Mouse (Mus musculus) neural tube, embryonic 15.5 days (tissue): ENCODE measurements around the gene S100g. TPM values are rescaled to one million over a fixed set of nuclear protein-coding genes. Genes with fewer than 3 reads are reported as not detected.

ENCODE experiments used
- ATAC-seq: fragments of 200-750 bp; cut with Nextera tagmentation; 2 replicates; pipeline ENCODE4 v1.8.0; 2017; ENCODE audit warnings: mild to moderate bottlenecking, moderate TSS enrichment, moderate library complexity; ENCODE audit not compliant: low FRiP score
- H3K27ac ChIP-seq: fragments of 300-500 bp; sonication (generic); replicated peaks from 2 replicates; pipeline ENCODE4 v1.5.1; 2015; ENCODE audit warnings: mild to moderate bottlenecking, inconsistent platforms
- H3K27me3 ChIP-seq: fragments of 300-500 bp; sonication (generic); replicated peaks from 2 replicates; pipeline ENCODE4 v1.6.1; 2015; ENCODE audit warnings: inconsistent platforms
- H3K36me3 ChIP-seq: fragments of 300-500 bp; sonication (generic); 2 replicates; pipeline ENCODE4 v1.6.1; 2015; ENCODE audit warnings: inconsistent platforms
- H3K4me1 ChIP-seq: fragments of 300-500 bp; sonication (generic); 2 replicates; pipeline ENCODE4 v1.6.1; 2015; ENCODE audit warnings: inconsistent platforms
- H3K4me2 ChIP-seq: fragments of 300-500 bp; sonication (generic); 2 replicates; pipeline ENCODE4 v1.6.1; 2015; ENCODE audit warnings: inconsistent platforms, mild to moderate bottlenecking, moderate library complexity
- H3K4me3 ChIP-seq: fragments of 300-500 bp; sonication (generic); replicated peaks from 2 replicates; pipeline ENCODE4 v1.5.1; 2015; ENCODE audit warnings: mild to moderate bottlenecking, inconsistent platforms
- H3K9ac ChIP-seq: fragments of 300-500 bp; sonication (generic); replicated peaks from 2 replicates; pipeline ENCODE4 v1.6.1; 2015; ENCODE audit warnings: mild to moderate bottlenecking, inconsistent platforms
- H3K9me3 ChIP-seq: fragments of 300-500 bp; sonication (generic); replicated peaks from 2 replicates; pipeline ENCODE4 v1.6.1; 2016; ENCODE audit warnings: inconsistent platforms
- WGBS: fragments of 180-500 bp; shearing (Covaris S2); methylation state at CpG from one replicate; pipeline ENCODE4 v1.1.7; 2015; ENCODE audit warnings: mixed read lengths; 5-methylcytosine and 5-hydroxymethylcytosine counted together
- polyA plus RNA-seq: library from polyadenylated mRNA; unstranded; fragments of >200 nt; fragmentation: Nextera tagmentation; extraction: Ambion mirVana; gene quantifications from 2 replicates; pipeline ENCODE4 v1.2.1, GENCODE M21; 2015

Gene S100g
- 0.73 and 33.7 TPM in 2 replicates for polyA plus RNA-seq

DNA sequence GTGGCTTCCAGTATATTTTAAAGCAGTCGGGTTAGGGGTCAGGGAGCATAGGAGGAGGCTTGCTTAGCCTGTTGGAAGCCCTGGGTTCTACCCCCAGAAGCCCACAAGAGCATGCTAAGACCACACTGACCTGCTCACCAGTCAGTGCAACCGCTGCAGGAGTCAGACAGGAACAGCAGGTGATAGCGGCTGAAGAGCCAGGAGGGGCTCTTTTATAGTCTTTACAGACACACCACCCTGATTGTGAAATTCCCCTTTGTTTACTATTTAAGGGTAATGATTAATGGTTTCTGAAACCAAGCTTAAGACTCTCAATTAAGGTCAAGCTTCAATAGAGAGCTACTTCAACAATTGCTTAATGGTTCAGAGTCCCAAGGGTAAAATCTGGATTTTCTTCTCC, at the start of gene S100g:
TSS of gene S100g (minus strand) at position 217 of the 400 bp plus-strand sequence.
- H3K4me1 ChIP-seq = no peaks in the 10 kb centered on the region
- no peak for ATAC-seq
- H3K27me3 ChIP-seq = peaks cover 7% of the 10 kb centered on the region; the same call in 1 of the 2 replicates
- no peak within 1 kb of the TSS for H3K27ac ChIP-seq
- H3K36me3 ChIP-seq = no peaks in the 10 kb centered on the region
- H3K4me2 ChIP-seq = no peak within 1 kb of the TSS
- H3K4me3 ChIP-seq = no peak within 1 kb of the TSS
- H3K9me3 ChIP-seq = no peaks in the 10 kb centered on the region
- no peak within 1 kb of the TSS for H3K9ac ChIP-seq
- 32% methylated on average over 3 of the region's 3 CpGs for WGBS

DNA sequence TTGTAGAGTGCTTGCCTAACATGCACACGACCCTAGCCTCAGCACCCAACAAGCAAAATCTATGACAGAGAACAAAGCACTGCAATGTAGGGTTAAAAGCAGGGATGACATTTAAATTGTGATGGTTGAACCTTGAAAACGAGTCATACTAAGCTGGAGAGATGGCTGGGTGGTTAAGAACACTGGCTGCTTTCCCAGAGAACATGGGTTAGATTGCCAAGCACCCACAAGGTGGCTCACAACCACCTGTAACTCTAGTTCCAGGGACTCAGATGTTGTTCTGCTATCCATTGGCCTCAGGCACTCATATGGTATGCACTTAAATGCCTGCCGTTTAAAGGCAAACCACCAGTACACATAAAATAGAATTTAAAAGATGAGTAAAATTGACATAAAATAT, 27.7 kb upstream of the S100g start:
- no peaks in the 10 kb centered on the region for H3K27me3 ChIP-seq
- no peak overlapping the region for H3K27ac ChIP-seq
- H3K4me3 ChIP-seq = no peak overlapping the region
- H3K4me1 ChIP-seq = no peaks in the 10 kb centered on the region
- no peak overlapping the region for H3K4me2 ChIP-seq
- no peaks in the 10 kb centered on the region for H3K9me3 ChIP-seq
- ATAC-seq = no peak
- no peaks in the 10 kb centered on the region for H3K36me3 ChIP-seq
- H3K9ac ChIP-seq = no peak overlapping the region
- 85% methylated on average over 3 of the region's 3 CpGs for WGBS

DNA sequence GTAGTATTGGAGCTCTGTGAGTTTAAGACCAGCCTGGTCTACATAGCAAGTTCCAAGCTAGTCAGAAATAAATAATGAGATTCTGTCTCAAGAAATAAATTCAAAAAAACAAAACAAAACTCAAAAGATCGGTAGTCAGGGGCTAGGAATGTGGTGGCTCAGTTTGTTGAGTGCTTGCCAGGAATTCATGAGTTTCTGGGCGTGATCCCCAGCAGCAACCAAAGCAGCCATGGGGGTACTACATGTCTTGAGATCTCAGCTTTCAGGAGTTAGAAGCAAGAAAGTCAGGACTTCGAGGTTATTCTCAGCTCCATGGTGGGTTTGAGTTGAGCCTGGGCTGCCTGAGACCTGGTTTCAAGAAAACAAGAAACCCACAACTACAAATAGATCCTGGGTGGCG, 27.0 kb upstream of the S100g start:
- Histone ChIP-seq H3K4me2 (no peak overlapping the region), H3K9ac (no peak overlapping the region), H3K27me3 (no peaks in the 10 kb centered on the region), H3K27ac (no peak overlapping the region), H3K4me3 (no peak overlapping the region), H3K9me3 (no peaks in the 10 kb centered on the region), H3K4me1 (no peaks in the 10 kb centered on the region), H3K36me3 (no peaks in the 10 kb centered on the region)
- no peak for ATAC-seq
- 82% methylated on average over 4 of the region's 4 CpGs for WGBS

DNA sequence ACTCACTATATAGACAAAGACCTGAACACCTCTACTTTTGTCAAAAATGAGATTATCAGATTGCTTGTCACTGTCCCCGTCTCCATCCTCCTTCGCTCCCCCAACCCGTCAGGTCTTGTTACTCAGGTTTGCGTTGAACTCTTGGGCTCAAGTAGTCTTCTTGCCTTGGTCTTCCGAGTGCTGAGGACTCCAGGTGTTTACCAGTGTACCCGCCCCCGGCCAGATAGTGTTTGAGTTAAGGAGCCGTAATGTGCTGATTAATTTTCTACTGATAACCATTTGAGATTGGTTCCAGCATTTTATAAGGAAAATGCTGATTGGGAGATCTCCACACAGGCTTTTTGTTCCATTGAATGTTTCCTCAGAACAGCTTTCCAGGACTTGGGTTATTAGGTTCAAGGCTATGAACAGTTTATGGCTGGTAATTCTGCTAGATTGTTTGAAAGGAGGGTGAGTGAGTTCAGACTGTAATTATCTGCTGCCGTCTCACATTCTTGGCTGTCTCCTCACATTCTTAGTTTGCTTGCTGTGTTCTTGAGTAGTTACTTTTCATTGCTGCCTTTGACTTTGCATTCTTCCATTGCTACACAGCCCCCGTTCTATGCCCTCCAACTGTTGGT, 22.6 kb upstream of the S100g start:
- H3K27me3 ChIP-seq = no peaks in the 10 kb centered on the region
- H3K9me3 ChIP-seq = no peaks in the 10 kb centered on the region
- no peak overlapping the region for H3K4me2 ChIP-seq
- H3K4me3 ChIP-seq = no peak overlapping the region
- H3K9ac ChIP-seq = no peak overlapping the region
- no peaks in the 10 kb centered on the region for H3K4me1 ChIP-seq
- no peak overlapping the region for H3K27ac ChIP-seq
- WGBS = 90% methylated on average over 10 of the region's 10 CpGs
- no peaks in the 10 kb centered on the region for H3K36me3 ChIP-seq
- no peak for ATAC-seq

DNA sequence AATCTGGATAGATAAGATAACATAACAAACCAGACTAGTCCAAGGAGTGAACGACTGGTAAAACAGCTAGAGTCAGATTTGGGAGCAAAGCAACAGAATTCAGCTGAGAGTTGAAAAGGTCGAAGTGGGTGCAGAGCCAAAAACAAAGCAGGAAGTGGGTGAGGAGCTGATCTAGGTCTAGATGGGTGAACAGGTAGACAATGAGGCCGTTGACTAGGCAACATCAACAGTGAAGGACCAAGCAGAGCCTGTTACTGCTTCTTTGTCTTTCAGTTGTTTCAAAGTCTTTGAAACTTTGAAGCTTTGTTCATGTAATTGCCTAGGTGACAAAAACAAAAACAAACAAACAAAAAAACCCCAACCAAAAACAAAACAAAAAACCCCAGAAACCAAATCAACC, 11.8 kb upstream of the S100g start:
- H3K9ac ChIP-seq = no peak overlapping the region
- H3K4me1 ChIP-seq = no peaks in the 10 kb centered on the region
- no peaks in the 10 kb centered on the region for H3K9me3 ChIP-seq
- no peak overlapping the region for H3K27ac ChIP-seq
- WGBS = 88% methylated on average over 3 of the region's 3 CpGs
- H3K36me3 ChIP-seq = no peaks in the 10 kb centered on the region
- no peak for ATAC-seq
- no peak overlapping the region for H3K4me3 ChIP-seq
- no peaks in the 10 kb centered on the region for H3K27me3 ChIP-seq
- no peak overlapping the region for H3K4me2 ChIP-seq

DNA sequence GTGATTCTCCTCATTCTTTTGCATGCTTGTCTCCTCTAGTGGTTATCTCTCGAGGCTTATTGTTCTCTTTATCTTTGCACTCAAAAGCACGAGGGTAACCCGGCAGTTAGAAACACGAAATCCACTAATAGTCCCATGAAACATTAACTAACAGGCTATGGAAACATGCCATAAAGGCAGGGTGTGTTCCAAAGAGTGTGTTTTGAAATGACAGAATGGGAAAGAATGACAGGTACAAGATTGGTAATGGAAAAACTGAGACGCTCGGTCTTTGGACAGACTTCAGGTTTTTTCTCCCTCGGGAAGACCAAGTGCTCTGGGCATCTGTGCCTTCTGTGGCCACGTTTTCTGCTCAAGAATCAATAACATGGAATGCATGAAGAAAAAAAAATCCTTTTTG, 3.1 kb upstream of the S100g start:
- no peaks in the 10 kb centered on the region for H3K36me3 ChIP-seq
- H3K4me1 ChIP-seq = no peaks in the 10 kb centered on the region
- peaks cover 7% of the 10 kb centered on the region; the same call in 1 of the 2 replicates for H3K27me3 ChIP-seq
- 68% methylated on average over 8 of the region's 8 CpGs for whole genome bisulfite sequencing
- no peak overlapping the region for H3K4me2 ChIP-seq
- no peak for ATAC-seq
- no peak overlapping the region for H3K27ac ChIP-seq
- no peak overlapping the region for H3K9ac ChIP-seq
- no peak overlapping the region for H3K4me3 ChIP-seq
- no peaks in the 10 kb centered on the region for H3K9me3 ChIP-seq

DNA sequence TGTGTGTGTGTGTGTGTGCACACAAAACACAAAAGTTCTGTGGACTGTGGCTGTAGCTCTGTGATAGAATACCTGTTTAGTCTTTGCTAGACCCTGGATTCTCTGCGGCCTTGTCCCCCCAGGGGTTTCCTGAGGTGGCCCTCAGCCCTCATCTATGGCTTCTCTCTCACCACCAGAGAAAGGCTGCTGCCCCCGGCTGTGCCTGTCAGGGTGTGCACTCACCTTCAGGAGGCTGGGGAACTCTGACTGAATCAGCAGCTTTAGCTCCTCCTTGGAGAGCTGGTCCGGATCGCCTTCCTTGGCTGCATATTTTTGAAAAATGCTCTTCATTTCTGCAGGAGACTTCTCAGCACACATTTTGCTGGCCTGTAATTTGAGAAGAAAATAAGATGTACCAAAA, 559 bp downstream of the S100g start:
- H3K4me3 ChIP-seq = no peak overlapping the region
- no peak overlapping the region for H3K4me2 ChIP-seq
- H3K36me3 ChIP-seq = no peaks in the 10 kb centered on the region
- no peak overlapping the region for H3K27ac ChIP-seq
- peaks cover 7% of the 10 kb centered on the region; the same call in 1 of the 2 replicates for H3K27me3 ChIP-seq
- H3K9ac ChIP-seq = no peak overlapping the region
- WGBS = 40% methylated on average over 4 of the region's 4 CpGs
- H3K4me1 ChIP-seq = no peaks in the 10 kb centered on the region
- no peaks in the 10 kb centered on the region for H3K9me3 ChIP-seq
- no peak for ATAC-seq

DNA sequence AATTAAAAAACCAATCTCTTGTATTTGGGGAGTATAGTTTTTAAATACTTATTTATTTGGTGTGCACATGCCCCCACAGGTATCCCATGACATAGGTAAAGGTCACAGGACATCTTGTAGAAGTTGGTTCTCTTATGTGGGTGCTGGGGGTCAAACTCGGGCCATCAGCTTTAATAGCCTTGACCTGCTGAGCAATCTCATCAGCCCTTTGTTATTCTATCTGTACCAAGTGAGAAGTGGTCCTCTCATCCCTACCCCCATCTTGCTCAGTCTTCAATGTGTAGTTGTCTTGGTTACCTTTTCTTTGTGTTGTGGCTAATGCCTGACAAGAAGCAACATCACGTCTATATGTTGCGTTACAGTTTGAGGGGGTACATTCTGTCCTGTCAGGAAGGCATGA, 6.5 kb downstream of the S100g start:
- ATAC-seq = no peak
- H3K27ac ChIP-seq = no peak overlapping the region
- no peaks in the 10 kb centered on the region for H3K36me3 ChIP-seq
- WGBS = 64% methylated on average over 3 of the region's 3 CpGs
- no peak overlapping the region for H3K4me3 ChIP-seq
- H3K4me1 ChIP-seq = no peaks in the 10 kb centered on the region
- H3K4me2 ChIP-seq = no peak overlapping the region
- no peak overlapping the region for H3K9ac ChIP-seq
- H3K9me3 ChIP-seq = no peaks in the 10 kb centered on the region
- H3K27me3 ChIP-seq = no peaks in the 10 kb centered on the region

DNA sequence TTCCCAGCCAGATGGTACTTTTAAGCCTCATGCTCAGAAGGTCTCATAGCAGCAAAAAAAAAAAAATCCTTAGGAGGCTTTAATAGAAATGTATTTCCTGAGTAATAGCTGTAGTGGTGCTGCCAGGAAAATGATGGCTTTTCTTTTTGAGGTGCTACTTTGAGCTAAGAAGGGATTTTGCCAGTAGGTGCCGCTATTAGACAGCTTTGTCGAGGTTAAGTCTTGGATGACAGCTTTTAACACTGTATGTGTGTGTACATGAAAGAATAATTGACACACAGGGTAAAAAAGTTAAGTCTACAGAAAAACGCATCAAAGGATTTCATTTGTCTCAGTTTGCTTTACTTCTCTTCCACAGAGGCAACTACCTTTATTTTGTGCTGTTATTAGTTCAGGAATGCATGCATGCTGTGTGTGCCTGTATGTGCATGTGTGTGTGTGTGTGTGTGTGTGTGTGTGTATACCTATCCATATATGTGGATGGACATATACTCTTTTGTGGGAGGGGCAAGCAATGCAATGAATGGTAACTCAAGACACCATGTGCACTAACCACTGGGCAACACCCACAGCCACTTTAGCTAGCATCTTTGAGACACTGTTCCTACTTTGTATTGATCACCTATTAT, 14.5 kb downstream of the S100g start:
- 34% methylated on average over 3 of the region's 3 CpGs for WGBS
- H3K4me3 ChIP-seq = no peak overlapping the region
- no peak overlapping the region for H3K9ac ChIP-seq
- H3K4me2 ChIP-seq = no peak overlapping the region
- no peak overlapping the region for H3K27ac ChIP-seq
- no peaks in the 10 kb centered on the region for H3K27me3 ChIP-seq
- no peak for ATAC-seq
- H3K9me3 ChIP-seq = no peaks in the 10 kb centered on the region
- no peaks in the 10 kb centered on the region for H3K36me3 ChIP-seq
- H3K4me1 ChIP-seq = no peaks in the 10 kb centered on the region

DNA sequence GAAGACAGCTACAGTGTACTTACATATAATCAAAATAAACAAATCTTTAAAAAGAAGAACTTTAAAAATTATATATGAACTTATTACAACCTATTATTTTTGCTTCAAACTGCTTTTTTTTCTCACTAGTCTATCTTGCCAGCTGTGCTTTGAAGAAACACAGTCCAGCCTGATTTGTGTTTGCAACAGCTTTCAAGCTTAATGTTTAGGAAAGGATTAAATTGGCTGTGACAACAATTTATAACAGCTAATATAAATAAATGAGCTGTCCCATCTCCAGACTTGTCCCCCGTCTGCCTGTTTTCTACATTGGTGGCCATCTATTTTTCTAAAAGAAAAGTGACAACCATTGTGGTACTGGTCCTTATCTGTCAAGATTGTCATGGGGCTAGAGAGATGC, 22.4 kb downstream of the S100g start:
- Histone ChIP-seq H3K4me3 (no peak overlapping the region), H3K36me3 (0 out of 2 replicates have a peak, but pooled peaks cover 5% of the 10 kb centered on the region), H3K9me3 (no peaks in the 10 kb centered on the region), H3K27me3 (no peaks in the 10 kb centered on the region), H3K4me2 (no peak overlapping the region), H3K27ac (no peak overlapping the region), H3K4me1 (no peaks in the 10 kb centered on the region), H3K9ac (no peak overlapping the region)
- no peak for ATAC-seq
- 82% methylated on average over 1 of the region's 1 CpGs for WGBS

DNA sequence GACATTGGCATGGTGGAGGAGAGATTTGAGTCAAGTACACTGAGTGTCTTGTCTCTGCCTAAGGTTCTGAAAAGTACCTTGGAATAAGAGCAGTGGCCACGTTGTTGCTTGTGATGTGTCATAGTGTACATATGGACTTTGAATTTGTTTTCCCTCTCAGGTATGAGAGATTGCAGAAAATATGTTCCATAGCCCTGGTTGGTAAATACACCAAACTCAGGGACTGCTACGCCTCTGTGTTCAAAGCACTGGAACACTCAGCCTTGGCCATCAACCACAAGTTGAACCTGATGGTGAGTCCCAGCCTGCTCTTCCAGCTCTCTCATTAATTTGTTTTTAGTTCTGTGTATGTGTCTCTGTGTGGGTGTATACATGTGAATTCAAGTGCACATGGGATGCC, 32.9 kb downstream of the S100g start:
- ATAC-seq = no peak
- WGBS = 96% methylated on average over 2 of the region's 2 CpGs
- H3K4me3 ChIP-seq = no peak overlapping the region

DNA sequence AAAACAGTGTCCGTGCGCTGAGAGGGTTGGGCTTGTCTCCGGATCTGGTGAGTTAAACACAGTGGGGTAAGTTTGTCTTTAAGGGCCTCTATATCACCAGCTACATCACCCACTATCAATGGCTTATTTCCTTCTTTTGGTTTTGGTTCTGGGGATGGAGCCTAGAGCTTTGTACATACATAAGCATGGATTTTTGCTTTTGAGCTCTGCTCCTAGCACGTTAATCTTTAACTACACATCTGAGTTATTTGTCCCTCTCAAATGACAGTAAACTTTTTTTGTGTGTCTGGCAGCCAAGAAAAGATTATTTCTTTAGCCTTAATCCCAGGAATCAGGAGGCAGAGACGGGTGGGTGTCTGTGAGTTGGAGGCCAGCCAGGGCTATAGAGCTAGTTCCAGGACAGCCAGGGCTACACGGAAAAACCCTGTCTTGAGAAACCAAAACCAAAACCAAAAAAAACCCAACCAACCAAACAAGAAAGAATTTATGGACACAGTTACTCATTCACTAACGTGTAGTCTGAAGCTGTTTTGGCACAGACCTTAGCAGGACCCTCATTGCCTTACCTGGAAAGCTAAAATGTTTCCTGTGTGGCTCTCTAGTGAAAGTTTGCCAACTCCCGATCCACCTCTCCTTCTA, 42.8 kb downstream of the S100g start:
- Histone ChIP-seq H3K27me3 (no peaks in the 10 kb centered on the region), H3K36me3 (no peaks in the 10 kb centered on the region), H3K9me3 (no peaks in the 10 kb centered on the region), H3K4me3 (no peak overlapping the region), H3K4me1 (no peaks in the 10 kb centered on the region), H3K4me2 (no peak overlapping the region), H3K27ac (no peak overlapping the region), H3K9ac (no peak overlapping the region)
- WGBS = 89% methylated on average over 8 of the region's 8 CpGs
- ATAC-seq = no peak

More for the DNA sequence above, 32.9 kb downstream of the S100g start:
- H3K27me3 ChIP-seq = no peaks in the 10 kb centered on the region
- no peak overlapping the region for H3K27ac ChIP-seq
- H3K4me1 ChIP-seq = no peaks in the 10 kb centered on the region
- no peak overlapping the region for H3K4me2 ChIP-seq
- peaks cover 15% of the 10 kb centered on the region for H3K36me3 ChIP-seq
- no peak overlapping the region for H3K9ac ChIP-seq
- H3K9me3 ChIP-seq = no peaks in the 10 kb centered on the region
